Mouse (Mus musculus): ENCODE results near the gene Plekhh1.

- TF ChIP-seq CTCF (IDR thresholded peaks at IDR 0.05; ENCODE audit: control insufficient read depth, insufficient read depth, insufficient replicate concordance, low read depth, low read length) (no peak), POLR2A (IDR thresholded peaks at IDR 0.05; ENCODE audit: control insufficient read depth, low read depth, low read length) (no peak)
These were observed 41.3 kb upstream of the Plekhh1 start for GRCm38 (mm10) chr12:78987581-78988081.
